Mouse (Mus musculus) midbrain, embryonic 12.5 days (tissue): ENCODE data around the gene Dram1. TPM values are rescaled to one million over a fixed set of nuclear protein-coding genes. Genes with fewer than 3 reads are reported as not detected.

Experiments used
- ATAC-seq: fragments of 200-750 bp; cut with Nextera tagmentation; 2 replicates; pipeline ENCODE4 v1.8.0; 2017; ENCODE audit warnings: low read depth, moderate TSS enrichment, moderate library complexity; ENCODE audit not compliant: low FRiP score
- H3K27ac ChIP-seq: fragments of 300-500 bp; sonication (generic); replicated peaks from 2 replicates; pipeline ENCODE4 v1.5.1; 2016; ENCODE audit warnings: mild to moderate bottlenecking
- H3K27me3 ChIP-seq: fragments of 300-500 bp; sonication (generic); 2 replicates; pipeline ENCODE4 v1.6.1; 2016; ENCODE audit warnings: mild to moderate bottlenecking
- H3K36me3 ChIP-seq: fragments of 300-500 bp; sonication (generic); 2 replicates; pipeline ENCODE4 v1.6.1; 2016
- H3K4me1 ChIP-seq: fragments of 300-500 bp; sonication (generic); 2 replicates; pipeline ENCODE4 v1.6.1; 2016
- H3K4me2 ChIP-seq: fragments of 300-500 bp; sonication (generic); replicated peaks from 2 replicates; pipeline ENCODE4 v1.6.1; 2016; ENCODE audit warnings: mild to moderate bottlenecking, moderate library complexity
- H3K4me3 ChIP-seq: fragments of 300-500 bp; sonication (generic); 2 replicates; pipeline ENCODE4 v1.5.1; 2016; ENCODE audit warnings: mild to moderate bottlenecking
- H3K9ac ChIP-seq: fragments of 300-500 bp; sonication (generic); replicated peaks from 2 replicates; pipeline ENCODE4 v1.6.1; 2016; ENCODE audit warnings: mild to moderate bottlenecking, moderate library complexity
- H3K9me3 ChIP-seq: fragments of 300-500 bp; sonication (generic); 2 replicates; pipeline ENCODE4 v1.6.1; 2016; ENCODE audit warnings: mild to moderate bottlenecking
- WGBS: fragments of 180-500 bp; shearing (Covaris S2); methylation state at CpG from one replicate; pipeline ENCODE4 v1.1.7; 2016; 5-methylcytosine and 5-hydroxymethylcytosine counted together
- polyA plus RNA-seq: library from polyadenylated mRNA; unstranded; fragments of >200 nt; fragmentation: Nextera tagmentation; extraction: Ambion mirVana; gene quantifications from 2 replicates; pipeline ENCODE4 v1.2.1, GENCODE M21; 2016

Gene Dram1
- polyA plus RNA-seq, 1 experiment from 2014 or later = 0.84 TPM

- Histone ChIP-seq H3K4me2 (no peak overlapping the region), H3K9me3 (no peaks in the 10 kb centered on the region), H3K27me3 (no peaks in the 10 kb centered on the region), H3K4me1 (no peaks in the 10 kb centered on the region), H3K27ac (no peak overlapping the region), H3K9ac (no peak overlapping the region), H3K36me3 (no peaks in the 10 kb centered on the region), H3K4me3 (no peak overlapping the region)
- no peak for ATAC-seq
- WGBS = 83% methylated on average over 6 of the region's 6 CpGs
These were observed 25.3 kb upstream of the Dram1 start for GRCm38 (mm10) chr10:88404220-88404619.

GRCm38 (mm10) chr10:88403021-88403420, 24.1 kb upstream of the Dram1 start:
- H3K4me2 ChIP-seq = no peak overlapping the region
- H3K27ac ChIP-seq = no peak overlapping the region
- no peaks in the 10 kb centered on the region for H3K27me3 ChIP-seq
- H3K4me1 ChIP-seq = no peaks in the 10 kb centered on the region
- H3K9ac ChIP-seq = no peak overlapping the region
- ATAC-seq = no peak
- no peaks in the 10 kb centered on the region for H3K9me3 ChIP-seq
- H3K4me3 ChIP-seq = no peak overlapping the region
- no peaks in the 10 kb centered on the region for H3K36me3 ChIP-seq
- 95% methylated on average over 4 of the region's 4 CpGs for WGBS

- Histone ChIP-seq H3K4me3 (no peak overlapping the region), H3K4me2 (no peak overlapping the region), H3K4me1 (no peaks in the 10 kb centered on the region), H3K36me3 (no peaks in the 10 kb centered on the region), H3K9ac (no peak overlapping the region), H3K9me3 (no peaks in the 10 kb centered on the region), H3K27me3 (no peaks in the 10 kb centered on the region), H3K27ac (no peak overlapping the region)
- 92% methylated on average over 5 of the region's 5 CpGs for WGBS
- no peak for ATAC-seq
These were observed 20.4 kb upstream of the Dram1 start for GRCm38 (mm10) chr10:88399271-88399670.

- Histone ChIP-seq H3K4me3 (no peak overlapping the region), H3K4me2 (no peak overlapping the region), H3K27ac (no peak overlapping the region), H3K27me3 (no peaks in the 10 kb centered on the region), H3K4me1 (no peaks in the 10 kb centered on the region), H3K9ac (no peak overlapping the region), H3K36me3 (no peaks in the 10 kb centered on the region), H3K9me3 (no peaks in the 10 kb centered on the region)
- ATAC-seq = no peak
- WGBS = 89% methylated on average over 6 of the region's 6 CpGs
These were observed 19.9 kb upstream of the Dram1 start for GRCm38 (mm10) chr10:88398668-88399243.

GRCm38 (mm10) chr10:88392181-88392847, 13.4 kb upstream of the Dram1 start:
- H3K4me1 ChIP-seq = no peaks in the 10 kb centered on the region
- no peak overlapping the region for H3K9ac ChIP-seq
- no peaks in the 10 kb centered on the region for H3K27me3 ChIP-seq
- no peak overlapping the region for H3K4me2 ChIP-seq
- H3K27ac ChIP-seq = no peak overlapping the region
- no peaks in the 10 kb centered on the region for H3K9me3 ChIP-seq
- H3K36me3 ChIP-seq = no peaks in the 10 kb centered on the region
- H3K4me3 ChIP-seq = no peak overlapping the region
- 93% methylated on average over 9 of the region's 9 CpGs for WGBS
- ATAC-seq = no peak

- Histone ChIP-seq H3K27me3 (no peaks in the 10 kb centered on the region), H3K27ac (no peak overlapping the region), H3K36me3 (no peaks in the 10 kb centered on the region), H3K4me2 (no peak overlapping the region), H3K9me3 (no peaks in the 10 kb centered on the region), H3K4me1 (no peaks in the 10 kb centered on the region), H3K9ac (no peak overlapping the region), H3K4me3 (no peak overlapping the region)
- no peak for ATAC-seq
- WGBS = 91% methylated on average over 9 of the region's 9 CpGs
These were observed 12.6 kb upstream of the Dram1 start for GRCm38 (mm10) chr10:88391495-88391894.

GRCm38 (mm10) chr10:88390096-88390790, 11.4 kb upstream of the Dram1 start:
- ATAC-seq = no peak
- Histone ChIP-seq H3K4me1 (no peaks in the 10 kb centered on the region), H3K4me3 (no peak overlapping the region), H3K27ac (no peak overlapping the region), H3K9ac (no peak overlapping the region), H3K9me3 (no peaks in the 10 kb centered on the region), H3K27me3 (no peaks in the 10 kb centered on the region), H3K4me2 (no peak overlapping the region), H3K36me3 (no peaks in the 10 kb centered on the region)
- WGBS = 66% methylated on average over 10 of the region's 10 CpGs

GRCm38 (mm10) chr10:88389576-88389975, 10.7 kb upstream of the Dram1 start:
- H3K4me3 ChIP-seq = no peak overlapping the region
- no peaks in the 10 kb centered on the region for H3K36me3 ChIP-seq
- H3K27me3 ChIP-seq = no peaks in the 10 kb centered on the region
- H3K9me3 ChIP-seq = no peaks in the 10 kb centered on the region
- no peak overlapping the region for H3K27ac ChIP-seq
- H3K4me2 ChIP-seq = no peak overlapping the region
- no peak for ATAC-seq
- no peaks in the 10 kb centered on the region for H3K4me1 ChIP-seq
- H3K9ac ChIP-seq = no peak overlapping the region
- WGBS = 59% methylated on average over 4 of the region's 4 CpGs

GRCm38 (mm10) chr10:88386251-88386650, 7.4 kb upstream of the Dram1 start:
- no peaks in the 10 kb centered on the region for H3K27me3 ChIP-seq
- H3K4me2 ChIP-seq = no peak overlapping the region
- no peak overlapping the region for H3K9ac ChIP-seq
- ATAC-seq = no peak
- no peak overlapping the region for H3K4me3 ChIP-seq
- H3K9me3 ChIP-seq = no peaks in the 10 kb centered on the region
- H3K27ac ChIP-seq = no peak overlapping the region
- H3K36me3 ChIP-seq = no peaks in the 10 kb centered on the region
- H3K4me1 ChIP-seq = no peaks in the 10 kb centered on the region
- 85% methylated on average over 6 of the region's 6 CpGs for WGBS

- H3K27me3 ChIP-seq = no peaks in the 10 kb centered on the region
- no peak overlapping the region for H3K27ac ChIP-seq
- no peak overlapping the region for H3K4me2 ChIP-seq
- ATAC-seq = no peak
- 85% methylated on average over 6 of the region's 6 CpGs for WGBS
- no peaks in the 10 kb centered on the region for H3K4me1 ChIP-seq
- no peaks in the 10 kb centered on the region for H3K36me3 ChIP-seq
- no peak overlapping the region for H3K4me3 ChIP-seq
- H3K9ac ChIP-seq = no peak overlapping the region
- H3K9me3 ChIP-seq = no peaks in the 10 kb centered on the region
These were observed 6.9 kb upstream of the Dram1 start for GRCm38 (mm10) chr10:88385758-88386157.

- Histone ChIP-seq H3K9ac (no peak overlapping the region), H3K4me1 (peaks cover 2% of the 10 kb centered on the region; the same call in 1 of the 2 replicates), H3K9me3 (no peaks in the 10 kb centered on the region), H3K36me3 (no peaks in the 10 kb centered on the region), H3K27ac (no peak overlapping the region), H3K4me3 (no peak overlapping the region), H3K27me3 (no peaks in the 10 kb centered on the region), H3K4me2 (no peak overlapping the region)
- ATAC-seq = no peak
- 94% methylated on average over 11 of the region's 11 CpGs for WGBS
These were observed 6.4 kb upstream of the Dram1 start for GRCm38 (mm10) chr10:88385290-88385689.

- Histone ChIP-seq H3K9ac (no peak overlapping the region), H3K4me3 (no peak overlapping the region), H3K36me3 (no peaks in the 10 kb centered on the region), H3K4me2 (no peak overlapping the region), H3K9me3 (no peaks in the 10 kb centered on the region), H3K4me1 (peaks cover 8% of the 10 kb centered on the region; the same call in 1 of the 2 replicates), H3K27ac (no peak overlapping the region), H3K27me3 (no peaks in the 10 kb centered on the region)
- 74% methylated on average over 5 of the region's 5 CpGs for WGBS
- ATAC-seq = no peak
These were observed 5.2 kb upstream of the Dram1 start for GRCm38 (mm10) chr10:88384081-88384480.
